ENCODE assay signal across 9 mouse cellular contexts in genomic region chr2:167112737-167113136, GRCm38 (mm10). TPM values are rescaled to one million over a fixed set of nuclear protein-coding genes. Genes with fewer than 3 reads are reported as not detected.
DNase-seq lines count a peak whose midpoint lies in the region; ATAC-seq lines count a peak whose summit lies in the region.
"Had no signal": no experiment of that assay in that cellular context is flagged by ENCODE, and none has a peak within 500 bp of the region (broad histone marks: within the 10 kb centered on the region; RNA-seq: fewer than 3 reads in every experiment).

No protein-coding gene starts in this region.

- H3K4me1 ChIP-seq in limb, embryonic 11.5 days (ENCODE audit: control insufficient read depth, insufficient read depth, low read length), result no peaks in the 10 kb centered on the region

- peak; percentile 90 for DNase-seq in 3T3-L1 (ENCODE audit: low read depth, low spot score)
- DNase-seq in adrenal gland, adult 8-10 months, result peak; percentile 60
- peak; percentile 81 for DNase-seq in embryo, embryonic 11 days
- DNase-seq in gastrocnemius, postnatal 25 days, result peak; percentile 46
- DNase-seq in kidney, adult 8-10 months, result peak; percentile 54 to 82
- peak; percentile 98 for DNase-seq in limb, embryonic 11.5 days (ENCODE audit: low spot score)
- peak; percentile 86 for DNase-seq in naive thymus-derived CD4-positive, alpha-beta T cell, adult 2 months (ENCODE audit: low read depth)
- peak; percentile 77 to 94 for DNase-seq in spleen, postnatal 4 days (ENCODE audit: low spot score in 2 of 2)

- no peak overlapping the region for H3K27ac ChIP-seq in limb, embryonic 11.5 days (replicated peaks; ENCODE audit: low read depth, low read length)
- H3K27ac ChIP-seq: stomach, embryonic 15.5 days had no signal

- whole genome bisulfite sequencing in limb, embryonic 11.5 days, result 45% methylated on average over 6 of the region's 6 CpGs

- H3K4me2 ChIP-seq in limb, embryonic 11.5 days (ENCODE audit: low read depth, severe bottlenecking), result no peak overlapping the region
- H3K4me2 ChIP-seq: stomach, embryonic 15.5 days had no signal

- H3K4me3 ChIP-seq in limb, embryonic 11.5 days (ENCODE audit: low read depth, low read length), result no peak overlapping the region
- H3K4me3 ChIP-seq: stomach, embryonic 15.5 days had no signal

- H3K9me3 ChIP-seq in limb, embryonic 11.5 days (ENCODE audit: control insufficient read depth, low read length), result no peaks in the 10 kb centered on the region
- H3K9me3 ChIP-seq: stomach, embryonic 15.5 days had no signal

- no peak overlapping the region for H3K9ac ChIP-seq in limb, embryonic 11.5 days (ENCODE audit: low read length)
- H3K9ac ChIP-seq: stomach, embryonic 15.5 days had no signal

- ATAC-seq in limb, embryonic 11.5 days (ENCODE audit: insufficient number of reproducible peaks, low FRiP score, low TSS enrichment, low read depth), result peak; percentile 71; the same call in 1 of the 2 replicates

- H3K36me3 ChIP-seq in limb, embryonic 11.5 days (ENCODE audit: control insufficient read depth, insufficient read depth, low read length), result no peaks in the 10 kb centered on the region
- H3K36me3 ChIP-seq: stomach, embryonic 15.5 days had no signal

- H3K27me3 ChIP-seq in limb, embryonic 11.5 days (ENCODE audit: control insufficient read depth, insufficient read depth, low read length), result no peaks in the 10 kb centered on the region
- H3K27me3 ChIP-seq: stomach, embryonic 15.5 days had no signal

RNA-seq across cellular contexts. Expression of gene Znfx1, which starts 49.9 kb away (rescaled TPM):
- 10 to 100 TPM; 49.6 to 76.3 (median 64.9) TPM for total RNA-seq in adrenal gland, adult 8-10 months (2022)
- total RNA-seq in gastrocnemius, postnatal 25 days (2021), result 10 to 100 TPM; 19.3 to 21.6 TPM
- 4.7 and 5.6 TPM in 2 replicates for polyA plus RNA-seq in limb, embryonic 11.5 days (2014; fragmentation: Nextera tagmentation; extraction: Ambion mirVana)

Comparison
In these comparisons a context has a peak if more than half of its experiments do, and no peak if none do; other contexts are left out.
1. DNase-seq: peak in every context shown above with its lines; median percentile 98 in limb, embryonic 11.5 days; 90 in 3T3-L1; 86 in naive thymus-derived CD4-positive, alpha-beta T cell, adult 2 months; 86 in spleen, postnatal 4 days; 81 in embryo, embryonic 11 days; 68 in kidney, adult 8-10 months; 60 in adrenal gland, adult 8-10 months; 46 in gastrocnemius, postnatal 25 days.